Mouse (Mus musculus) left cerebral cortex, postnatal 36 days (tissue): ENCODE results near the gene 2310033P09Rik. TPM values are rescaled to one million over a fixed set of nuclear protein-coding genes. Genes with fewer than 3 reads are reported as not detected.

Experiments
- DNase-seq, 2 experiments: peaks; one replicate each; pipeline ENCODE4 v3.0.0; 2021 to 2022; ENCODE audit warnings: low spot score in 2 of 2, mixed read lengths in 1 of 2
- intact Hi-C: fragments of 180-260 bp; cut with DNase I; formaldehyde crosslinking; loops from one replicate; pipeline ENCODE4 v1.15.1; 2025
- total RNA-seq, 2 experiments: library from RNA; stranded (reverse); gene quantifications; 2 replicates each; pipeline ENCODE4 v1.2.3; 2021

Gene 2310033P09Rik
- total RNA-seq, result 10 to 100 TPM; 19.2 to 20.2 TPM

- peak; percentile 95 to 97 for DNase-seq
- intact Hi-C loops, result loop anchor here (2.0 kb wide), 1 partner anchor 19 kb away; no protein-coding TSS in a partner anchor
These were observed at the start of gene 2310033P09Rik for GRCm38 (mm10) chr11:59208153-59208831. Gene 2310033P09Rik (plus strand): TSS chr11:59208321.

GRCm38 (mm10) chr11:59159099-59159498, 49.0 kb upstream of the 2310033P09Rik start:
- DNase-seq, result no peak
- intact Hi-C loops, result no loop called here

- no peak for DNase-seq
- intact Hi-C loops, result no loop called here
These were observed 48.6 kb upstream of the 2310033P09Rik start for GRCm38 (mm10) chr11:59159558-59159957.

- intact Hi-C loops, result no loop called here
These were observed 46.7 kb upstream of the 2310033P09Rik start for GRCm38 (mm10) chr11:59161398-59161797.

DNA sequence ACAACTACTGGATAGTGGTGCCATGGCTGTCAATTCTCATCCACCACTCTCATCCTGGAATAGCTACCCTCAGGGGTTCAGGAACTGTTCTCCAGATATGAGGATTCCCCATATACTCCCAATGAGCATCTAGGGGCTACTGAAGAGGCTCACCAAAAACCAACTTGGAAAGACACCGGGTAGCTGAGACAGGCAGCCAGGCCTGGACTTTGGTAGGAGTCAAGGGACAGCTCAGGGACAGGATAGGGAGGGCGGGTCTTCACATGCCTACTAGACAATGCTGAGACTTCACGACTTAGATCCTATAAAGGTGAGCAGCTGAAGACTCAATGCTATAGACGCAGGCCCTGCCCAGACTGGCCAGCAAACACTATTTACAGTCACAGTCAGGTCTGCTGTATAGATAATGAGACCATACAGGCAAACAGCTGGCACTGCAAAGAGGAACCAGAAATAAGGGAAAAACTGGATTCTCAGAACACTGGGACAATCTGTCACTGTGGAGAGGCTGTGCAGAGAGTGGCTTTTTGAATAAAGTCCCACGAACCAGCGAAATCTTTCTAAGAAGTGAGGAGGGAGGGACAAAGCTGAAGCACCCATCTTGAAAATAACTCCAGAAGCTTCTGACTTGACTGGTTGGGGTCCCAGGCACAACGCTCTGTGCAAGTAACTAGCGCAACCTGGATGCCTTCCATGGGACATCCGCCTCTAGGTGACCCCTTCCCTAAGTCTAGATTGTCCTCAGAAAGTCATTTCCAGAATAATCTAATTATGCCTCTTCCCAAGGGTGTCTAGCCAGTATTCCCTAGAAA, 45.5 kb upstream of the 2310033P09Rik start:
- intact Hi-C loops, result no loop called here
- DNase-seq, result no peak

More at GRCm38 (mm10) chr11:59161398-59161797, 46.7 kb upstream of the 2310033P09Rik start:
- no peak for DNase-seq

DNA sequence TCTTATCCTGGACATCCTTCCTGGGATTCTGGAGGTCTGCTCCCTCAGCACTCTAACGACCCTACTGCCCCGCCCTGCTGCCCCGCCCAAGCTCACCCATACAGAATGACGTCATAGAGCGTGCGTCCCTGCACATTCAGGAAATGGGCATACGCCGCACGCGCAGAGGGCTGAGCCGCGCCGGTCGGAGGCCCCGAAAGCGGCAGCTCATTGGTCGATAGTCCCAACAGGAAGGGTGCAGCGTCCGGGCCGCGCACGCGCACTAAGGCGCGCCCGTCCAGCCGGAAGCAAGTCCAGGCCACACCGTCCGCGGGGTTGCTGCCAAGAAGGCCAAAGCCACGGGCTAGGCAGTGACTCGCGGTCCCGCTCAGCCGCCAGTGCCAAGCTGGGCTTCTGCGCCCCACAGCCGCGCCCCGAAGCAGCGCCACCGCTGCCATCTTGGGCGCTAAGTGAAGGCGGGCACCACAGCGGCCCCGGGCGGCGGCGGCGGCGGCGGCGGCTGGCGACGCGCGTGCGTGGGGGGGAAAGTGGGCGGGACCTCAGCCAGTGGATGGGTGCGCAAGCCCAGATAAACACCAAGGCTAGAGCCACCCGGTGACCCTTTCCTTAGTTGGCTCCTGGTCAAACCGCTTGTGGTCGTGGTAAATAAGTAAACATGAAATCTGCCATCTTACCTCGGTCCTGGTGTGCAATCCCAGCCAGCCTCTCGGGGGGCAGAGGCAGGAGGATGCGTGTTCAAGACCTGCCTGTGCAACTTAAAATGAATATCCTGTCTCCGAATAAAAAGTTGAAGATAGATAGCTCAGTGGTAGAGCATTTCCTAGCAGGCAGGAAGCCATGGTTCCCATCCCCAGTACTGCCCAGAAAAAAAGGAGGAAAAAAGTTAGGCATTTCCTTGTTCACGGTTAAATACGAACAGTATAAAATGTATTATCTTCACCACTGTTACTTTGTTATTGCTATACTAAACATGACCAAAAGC, 44.6 kb upstream of the 2310033P09Rik start, which contains the start of gene Iba57:
Iba57 (minus strand) TSS at position 485 of the 982 bp plus-strand sequence.
- intact Hi-C loops, result no loop called here
- DNase-seq, result peak; percentile 99 to 100

DNA sequence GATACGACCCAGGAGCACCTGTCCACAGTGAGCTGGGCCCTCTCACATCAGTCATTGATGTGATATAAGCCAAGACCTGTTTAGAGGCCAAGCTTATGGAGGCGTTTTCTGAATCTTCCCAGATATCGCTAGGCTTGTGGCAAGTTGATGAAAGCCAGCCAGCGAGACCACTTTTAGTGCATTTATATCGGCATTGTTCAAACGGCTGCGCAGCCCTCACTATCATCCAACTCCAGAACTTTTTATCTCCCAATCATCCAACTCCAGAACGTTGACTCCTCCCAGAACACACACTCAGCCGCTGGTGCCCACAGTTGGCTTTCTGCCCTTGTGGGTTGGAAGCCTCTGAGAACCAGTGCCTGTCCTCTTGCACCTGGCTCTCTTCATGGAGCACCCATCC, 43.7 kb upstream of the 2310033P09Rik start:
- no peak for DNase-seq
- intact Hi-C loops, result no loop called here

- no peak for DNase-seq
- intact Hi-C loops, result no loop called here
These were observed 42.4 kb upstream of the 2310033P09Rik start for GRCm38 (mm10) chr11:59165616-59166241.

- intact Hi-C loops, result no loop called here
- DNase-seq, result no peak
These were observed 38.3 kb upstream of the 2310033P09Rik start for GRCm38 (mm10) chr11:59169807-59170206.

DNA sequence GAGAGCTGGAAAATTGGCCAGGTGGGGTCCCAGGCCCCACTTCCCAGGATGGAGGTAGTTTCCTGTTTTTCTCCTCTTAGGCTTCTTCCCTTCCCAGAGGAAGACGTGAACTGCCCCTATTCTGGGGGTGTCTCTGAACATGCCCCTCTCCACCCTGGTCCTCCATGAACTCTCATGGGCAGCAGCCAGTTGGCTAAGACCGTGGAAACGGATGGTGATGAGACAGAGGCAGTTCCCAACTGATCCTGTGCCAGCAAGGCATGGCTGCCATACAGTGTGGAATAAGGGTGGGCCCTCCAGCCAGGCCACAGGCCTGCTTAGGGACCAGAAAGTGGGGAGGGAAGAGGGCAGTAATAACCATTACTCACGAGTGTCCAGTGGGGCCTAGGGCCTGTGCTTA, 37.6 kb upstream of the 2310033P09Rik start:
- no peak for DNase-seq
- intact Hi-C loops, result no loop called here

DNA sequence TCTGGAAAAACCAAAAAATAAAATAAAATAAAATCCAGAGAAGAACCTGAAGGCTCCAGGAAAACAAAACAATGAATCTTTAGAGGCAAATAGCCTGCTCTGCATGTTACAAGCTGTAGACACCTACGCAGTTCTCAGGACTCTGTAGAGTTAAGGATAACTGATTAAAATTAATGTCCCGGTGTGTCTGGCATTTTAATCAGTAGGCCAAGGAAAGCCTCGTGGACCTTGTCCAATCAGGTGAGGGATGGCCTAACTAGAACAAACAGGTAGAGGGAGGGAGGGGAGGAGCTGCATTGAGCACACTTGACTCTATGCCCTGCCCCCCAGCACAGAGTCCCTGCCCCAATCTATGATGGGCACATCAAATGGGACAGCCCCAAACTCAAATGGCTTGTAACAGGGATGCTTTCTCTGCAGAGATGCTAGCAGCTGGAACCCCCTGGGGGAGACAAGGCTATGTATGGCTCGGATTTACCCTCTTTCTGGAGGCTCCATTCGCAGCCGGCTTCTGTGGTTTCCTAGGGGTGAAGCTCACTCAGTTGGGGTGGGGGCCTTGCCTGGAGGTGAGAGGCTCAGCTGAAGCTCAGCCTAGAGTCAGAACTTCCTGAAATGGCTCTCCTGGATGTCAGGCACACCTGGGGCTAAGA, 33.8 kb upstream of the 2310033P09Rik start:
- intact Hi-C loops, result no loop called here
- DNase-seq, result no peak

- intact Hi-C loops, result no loop called here
- DNase-seq, result no peak
These were observed 31.6 kb upstream of the 2310033P09Rik start for GRCm38 (mm10) chr11:59176475-59176874.

GRCm38 (mm10) chr11:59176921-59177320, 31.2 kb upstream of the 2310033P09Rik start:
- intact Hi-C loops, result no loop called here
- no peak for DNase-seq

DNA sequence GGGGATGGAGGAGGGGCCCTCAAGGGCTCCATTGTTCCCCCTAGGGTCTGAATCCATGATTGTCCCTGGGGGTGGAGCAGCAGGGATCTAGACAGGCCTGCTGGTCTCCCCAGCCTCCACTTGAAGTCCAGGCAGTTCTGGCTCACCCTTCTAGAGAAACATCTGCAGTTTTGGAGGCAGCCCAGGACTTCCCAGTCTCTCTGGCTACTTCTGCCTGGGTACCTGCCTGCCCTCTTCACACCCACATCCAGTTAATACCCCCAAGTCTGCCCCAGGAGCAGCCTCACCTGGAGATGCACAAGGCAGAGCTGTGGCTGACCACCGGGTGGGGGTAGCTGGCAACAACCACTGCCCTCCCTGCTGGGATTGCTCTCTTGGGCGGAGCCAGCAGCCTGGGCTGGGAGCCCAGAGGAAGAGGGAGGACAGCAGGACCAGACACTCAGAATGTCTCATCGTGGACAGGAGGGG, 25.2 kb upstream of the 2310033P09Rik start, which contains the start of gene Gjc2:
Gjc2 (minus strand) TSS at position 350 of the 468 bp plus-strand sequence.
- intact Hi-C loops, result loop anchor here (5.0 kb wide), 1 partner anchor 86 kb away; no protein-coding TSS in a partner anchor
- peak in 1 of 2 experiments; percentile 43 for DNase-seq

GRCm38 (mm10) chr11:59183821-59184220, 24.3 kb upstream of the 2310033P09Rik start:
- intact Hi-C loops, result loop anchor here (5.0 kb wide), 1 partner anchor 87 kb away; no protein-coding TSS in a partner anchor
- DNase-seq, result peak in 1 of 2 experiments; percentile 52

GRCm38 (mm10) chr11:59185490-59185889, 22.6 kb upstream of the 2310033P09Rik start:
- intact Hi-C loops, result no loop called here
- DNase-seq, result no peak

DNA sequence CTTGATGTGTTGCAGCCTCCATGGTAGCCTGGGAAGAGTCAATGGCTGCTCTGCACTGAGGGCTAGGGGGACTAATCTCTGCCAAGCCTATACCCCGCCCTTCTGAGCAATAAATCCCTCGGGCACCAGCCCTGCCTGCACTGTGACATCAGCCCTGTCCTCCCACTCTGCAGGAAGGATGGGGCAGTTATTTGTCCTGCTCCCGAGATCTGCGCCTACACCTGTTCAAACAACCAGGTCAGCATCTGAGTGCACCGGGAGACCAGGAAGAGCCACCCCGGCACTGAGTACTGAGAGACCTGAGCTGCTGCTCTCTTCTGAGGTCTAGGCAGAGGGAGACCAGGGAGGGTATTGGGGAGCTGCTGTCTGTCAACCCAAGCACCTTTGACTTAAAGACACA, 20.4 kb upstream of the 2310033P09Rik start:
- intact Hi-C loops, result no loop called here
- no peak for DNase-seq
